Mouse (Mus musculus) cerebellum, adult 8-10 months (tissue): ENCODE measurements around the gene Bpifa5.

ENCODE experiments used
- DNase-seq: peaks from one replicate; pipeline ENCODE4 v3.0.0; 2022

Gene Bpifa5

DNA sequence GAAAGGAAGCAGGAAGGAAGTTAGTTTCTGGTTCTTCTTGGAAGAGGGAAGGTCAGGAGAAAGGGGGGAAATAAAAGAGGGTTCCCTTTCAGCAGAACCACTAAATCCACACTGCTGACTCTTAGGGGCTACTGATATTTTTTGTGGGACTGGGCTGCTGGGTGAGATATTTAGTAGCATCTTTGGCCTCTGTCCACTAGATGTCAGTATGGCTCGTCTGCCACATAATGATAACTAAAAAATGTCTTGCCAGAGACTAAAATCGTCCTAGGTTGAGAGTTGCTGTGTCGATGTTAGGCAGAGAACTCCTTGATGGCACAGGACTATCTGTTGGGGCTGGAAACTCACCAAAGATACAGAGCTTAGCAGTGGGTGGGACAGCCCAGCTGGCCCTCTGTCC, 46.7 kb downstream of the Bpifa5 start:
- no peak for DNase-seq

DNA sequence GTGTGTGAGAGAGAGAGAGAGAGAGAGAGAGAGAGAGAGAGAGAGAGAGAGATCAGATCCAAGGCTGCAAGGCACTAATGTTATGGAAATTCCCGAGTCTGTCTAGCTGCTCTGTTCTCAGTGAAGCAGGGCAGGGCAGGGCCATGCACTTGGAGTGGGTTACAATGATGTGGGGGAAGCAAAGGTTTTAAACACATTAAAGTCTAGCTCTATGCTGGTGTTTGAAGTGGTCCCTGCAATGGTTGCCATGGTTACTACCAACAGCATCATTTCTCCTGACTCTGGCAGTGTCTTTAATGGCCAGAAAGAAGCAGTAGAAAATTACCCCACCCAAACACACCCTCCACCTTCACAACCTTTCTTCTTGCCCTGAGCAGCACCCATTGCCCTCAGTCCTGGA, 48.7 kb downstream of the Bpifa5 start:
- DNase-seq: no peak

DNA sequence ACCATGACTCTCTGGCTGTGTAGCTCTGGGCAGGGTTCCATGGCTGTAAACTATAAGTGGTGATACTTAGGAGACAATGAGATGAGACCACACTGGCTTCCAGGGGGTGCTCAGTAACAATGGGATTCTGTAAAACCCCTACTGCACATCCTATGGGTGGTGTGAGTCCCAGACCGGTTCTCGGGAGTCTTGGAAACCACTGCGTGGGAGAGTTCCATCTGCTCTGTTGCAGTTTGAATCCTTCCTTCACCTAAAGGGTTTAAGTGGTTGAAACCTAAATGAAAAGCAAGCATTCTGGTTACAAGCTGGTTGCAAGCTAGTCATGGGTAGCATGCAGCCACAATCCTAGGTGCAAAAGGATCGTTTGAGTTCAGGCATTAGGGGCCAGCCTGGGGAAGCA, 49.5 kb downstream of the Bpifa5 start:
- DNase-seq: no peak

DNA sequence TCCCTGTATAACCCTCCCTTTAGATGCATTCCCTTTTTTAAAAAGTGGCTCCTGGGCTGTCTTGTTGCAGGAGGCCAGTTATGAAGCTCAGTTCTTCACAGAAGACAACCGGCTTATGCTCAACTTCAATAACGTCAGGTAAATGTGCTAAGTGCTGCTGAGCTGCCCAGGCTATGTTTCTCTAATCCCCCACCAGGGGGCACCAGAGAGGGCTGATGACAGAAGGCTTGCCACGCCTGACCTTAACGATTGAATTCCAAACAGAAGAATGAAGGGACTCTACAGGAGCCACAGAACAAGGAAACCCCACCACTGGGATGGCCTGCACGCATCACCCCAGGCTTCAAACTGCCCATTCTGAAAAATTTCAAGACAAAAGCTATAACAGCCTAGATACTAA, 52.8 kb downstream of the Bpifa5 start:
- peak; percentile 60 for DNase-seq
